Mouse (Mus musculus) stomach, postnatal 0 days (tissue): ENCODE data around the gene Wnt7b. TPM values are rescaled to one million over a fixed set of nuclear protein-coding genes. Genes with fewer than 3 reads are reported as not detected.

Source experiments
- ATAC-seq: fragments of 200-750 bp; cut with Nextera tagmentation; 2 replicates; pipeline ENCODE4 v1.8.0; 2017; ENCODE audit not compliant: low FRiP score, low TSS enrichment
- DNase-seq: peaks from one replicate; pipeline ENCODE4 v3.0.0-alpha.2; 2016; ENCODE audit warnings: low spot score
- H3K27ac ChIP-seq: fragments of 300-500 bp; sonication (generic); replicated peaks from 2 replicates; pipeline ENCODE4 v1.5.1; 2014; ENCODE audit warnings: mild to moderate bottlenecking, control low read depth
- H3K27me3 ChIP-seq: fragments of 300-500 bp; sonication (generic); 2 replicates; pipeline ENCODE4 v1.6.1; 2014; ENCODE audit warnings: low read length; ENCODE audit not compliant: control insufficient read depth, insufficient read depth
- H3K36me3 ChIP-seq: fragments of 300-500 bp; sonication (generic); 2 replicates; pipeline ENCODE4 v1.6.1; 2014; ENCODE audit warnings: low read length, mixed read lengths; ENCODE audit not compliant: control insufficient read depth, insufficient read depth
- H3K4me1 ChIP-seq: fragments of 300-500 bp; sonication (generic); replicated peaks from 2 replicates; pipeline ENCODE4 v1.6.1; 2014; ENCODE audit warnings: antibody characterized with exemption; ENCODE audit not compliant: control insufficient read depth, insufficient read depth
- H3K4me2 ChIP-seq: fragments of 300-500 bp; sonication (generic); replicated peaks from 2 replicates; pipeline ENCODE4 v1.6.1; 2014; ENCODE audit warnings: low read depth, mild to moderate bottlenecking, control low read depth, moderate library complexity
- H3K4me3 ChIP-seq: fragments of 300-500 bp; sonication (generic); 2 replicates; pipeline ENCODE4 v1.5.1; 2014; ENCODE audit warnings: low read depth, low read length, control low read depth
- H3K9ac ChIP-seq: fragments of 300-500 bp; sonication (generic); 2 replicates; pipeline ENCODE4 v1.6.1; 2014; ENCODE audit warnings: mild to moderate bottlenecking, low read length, control low read depth, mixed read lengths
- H3K9me3 ChIP-seq: fragments of 300-500 bp; sonication (generic); 2 replicates; pipeline ENCODE4 v1.6.1; 2016; ENCODE audit warnings: low read length; ENCODE audit not compliant: control insufficient read depth
- CTCF ChIP-seq: IDR thresholded peaks from 2 replicates; pipeline ENCODE4 v1.5.1; 2016; ENCODE audit warnings: antibody characterized with exemption, low read depth, mild to moderate bottlenecking, moderate library complexity
- EP300 ChIP-seq: optimal IDR thresholded peaks from 2 replicates; pipeline ENCODE3; 2016; ENCODE audit warnings: antibody characterized with exemption
- WGBS: fragments of 180-500 bp; shearing (Covaris S2); extraction: QIAGEN DNeasy Blood & Tissue Kit; methylation state at CpG from one replicate; pipeline ENCODE4 v1.1.7; 2014; 5-methylcytosine and 5-hydroxymethylcytosine counted together
- polyA plus RNA-seq: library from polyadenylated mRNA; unstranded; fragments of >200 nt; fragmentation: Nextera tagmentation; extraction: Ambion mirVana; gene quantifications from 2 replicates; pipeline ENCODE4 v1.2.1, GENCODE M21; 2015

Gene Wnt7b
- polyA plus RNA-seq, 1 experiment from 2014 or later = 20.6 TPM

GRCm38 (mm10) chr15:85615537-85616100 lies 33.3 kb upstream of the Wnt7b start:
- Histone ChIP-seq H3K4me3 (no peak overlapping the region), H3K4me2 (no peak overlapping the region), H3K4me1 (0 out of 2 replicates have a peak, but pooled peaks cover 7% of the 10 kb centered on the region), H3K27me3 (no peaks in the 10 kb centered on the region), H3K27ac (peak overlapping the region; percentile 67; the same call in 1 of the 2 replicates), H3K36me3 (no peaks in the 10 kb centered on the region), H3K9me3 (0 out of 2 replicates have a peak, but pooled peaks cover 3% of the 10 kb centered on the region), H3K9ac (no peak overlapping the region)
- WGBS = 35% methylated on average over 19 of the region's 21 CpGs
- TF ChIP-seq CTCF = no peak
- no peak for TF ChIP-seq EP300
- DNase-seq = no peak
- no peak for ATAC-seq

- 0 out of 2 replicates have a peak, but pooled peaks cover 7% of the 10 kb centered on the region for H3K4me1 ChIP-seq
- no peak overlapping the region for H3K4me3 ChIP-seq
- no peaks in the 10 kb centered on the region for H3K36me3 ChIP-seq
- H3K27ac ChIP-seq = peak overlapping the region; percentile 67; the same call in 1 of the 2 replicates
- TF ChIP-seq EP300 (no peak), CTCF (no peak)
- H3K27me3 ChIP-seq = no peaks in the 10 kb centered on the region
- ATAC-seq (no peak), DNase-seq (no peak)
- no peak overlapping the region for H3K4me2 ChIP-seq
- H3K9me3 ChIP-seq = 0 out of 2 replicates have a peak, but pooled peaks cover 3% of the 10 kb centered on the region
- WGBS = 39% methylated on average over 22 of the region's 22 CpGs
- H3K9ac ChIP-seq = no peak overlapping the region
Observed at GRCm38 (mm10) chr15:85615075-85615474, 32.8 kb upstream of the Wnt7b start.

- 65% methylated on average over 17 of the region's 17 CpGs for WGBS
- H3K4me3 ChIP-seq = no peak overlapping the region
Observed at GRCm38 (mm10) chr15:85613358-85614266, 31.3 kb upstream of the Wnt7b start.

GRCm38 (mm10) chr15:85612660-85613357 lies 30.5 kb upstream of the Wnt7b start:
- ATAC-seq = no peak
- H3K4me3 ChIP-seq = no peak overlapping the region
- no peaks in the 10 kb centered on the region for H3K36me3 ChIP-seq
- peak overlapping the region; percentile 84 for H3K27ac ChIP-seq
- H3K9me3 ChIP-seq = no peaks in the 10 kb centered on the region
- peak; percentile 84 for TF ChIP-seq CTCF
- TF ChIP-seq EP300 = no peak
- H3K4me2 ChIP-seq = no peak overlapping the region
- peak; percentile 43 for DNase-seq
- H3K9ac ChIP-seq = no peak overlapping the region
- H3K4me1 ChIP-seq = 0 out of 2 replicates have a peak, but pooled peaks cover 7% of the 10 kb centered on the region
- no peaks in the 10 kb centered on the region for H3K27me3 ChIP-seq
- WGBS = 82% methylated on average over 8 of the region's 8 CpGs

More at GRCm38 (mm10) chr15:85613358-85614266, 31.3 kb upstream of the Wnt7b start:
- H3K4me1 ChIP-seq = 0 out of 2 replicates have a peak, but pooled peaks cover 7% of the 10 kb centered on the region
- no peak for TF ChIP-seq CTCF
- no peak for TF ChIP-seq EP300
- no peaks in the 10 kb centered on the region for H3K36me3 ChIP-seq
- peak overlapping the region; percentile 67 for H3K27ac ChIP-seq
- H3K9me3 ChIP-seq = 0 out of 2 replicates have a peak, but pooled peaks cover under 1% of the 10 kb centered on the region
- no peak overlapping the region for H3K4me2 ChIP-seq
- H3K9ac ChIP-seq = no peak overlapping the region
- ATAC-seq = peak; percentile 83
- H3K27me3 ChIP-seq = no peaks in the 10 kb centered on the region
- peak; percentile 77 for DNase-seq

- no peak overlapping the region for H3K4me2 ChIP-seq
- H3K36me3 ChIP-seq = no peaks in the 10 kb centered on the region
- no peak overlapping the region for H3K4me3 ChIP-seq
- no peak for TF ChIP-seq EP300
- no peak for TF ChIP-seq CTCF
- peak; percentile 20 for DNase-seq
- 0 out of 2 replicates have a peak, but pooled peaks cover 7% of the 10 kb centered on the region for H3K4me1 ChIP-seq
- H3K27ac ChIP-seq = peak overlapping the region; percentile 84
- H3K9me3 ChIP-seq = no peaks in the 10 kb centered on the region
- WGBS = 60% methylated on average over 16 of the region's 16 CpGs
- H3K27me3 ChIP-seq = no peaks in the 10 kb centered on the region
- no peak overlapping the region for H3K9ac ChIP-seq
- no peak for ATAC-seq
Observed at GRCm38 (mm10) chr15:85611701-85612520, 29.6 kb upstream of the Wnt7b start.
